Mouse (Mus musculus) CD8-positive naive resting alpha-beta T cell, adult 2 months (primary cell): ENCODE data around the gene Fam234b.

Experiments
- DNase-seq, 2 experiments: peaks; one replicate each; pipeline ENCODE4 v3.0.0; 2022; ENCODE audit warnings: low read depth in 2 of 2, low spot score in 2 of 2

The Fam234b gene

GRCm38 (mm10) chr6:135182925-135183324 lies 14.9 kb upstream of the Fam234b start:
- DNase-seq: no peak

GRCm38 (mm10) chr6:135183961-135184360 lies 13.8 kb upstream of the Fam234b start:
- DNase-seq: no peak

- no peak for DNase-seq
Measured at GRCm38 (mm10) chr6:135187076-135187917, 10.5 kb upstream of the Fam234b start.

GRCm38 (mm10) chr6:135188629-135189028 lies 9.1 kb upstream of the Fam234b start:
- no peak for DNase-seq

DNA sequence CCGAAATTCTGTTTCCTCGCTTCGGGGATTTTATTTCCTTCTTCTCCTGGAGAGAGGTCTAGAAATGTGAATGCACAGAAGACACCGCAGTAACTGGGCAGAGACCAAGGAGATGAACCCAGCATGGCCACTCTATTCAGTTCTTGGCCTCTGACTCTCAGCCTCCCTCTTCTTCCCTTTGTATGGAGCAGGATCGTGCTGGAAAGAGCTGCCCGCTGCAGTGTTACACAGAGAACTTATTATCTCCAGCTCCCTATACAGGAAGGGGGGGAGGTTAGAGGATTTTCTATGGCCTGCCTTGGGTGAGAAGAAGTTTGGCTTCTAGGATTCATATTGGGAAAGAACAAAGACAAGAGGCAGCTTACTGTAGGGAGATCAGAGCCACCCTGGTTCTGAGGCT lies 7.7 kb upstream of the Fam234b start:
- DNase-seq: no peak

GRCm38 (mm10) chr6:135191906-135192305 lies 5.9 kb upstream of the Fam234b start:
- DNase-seq: no peak

DNA sequence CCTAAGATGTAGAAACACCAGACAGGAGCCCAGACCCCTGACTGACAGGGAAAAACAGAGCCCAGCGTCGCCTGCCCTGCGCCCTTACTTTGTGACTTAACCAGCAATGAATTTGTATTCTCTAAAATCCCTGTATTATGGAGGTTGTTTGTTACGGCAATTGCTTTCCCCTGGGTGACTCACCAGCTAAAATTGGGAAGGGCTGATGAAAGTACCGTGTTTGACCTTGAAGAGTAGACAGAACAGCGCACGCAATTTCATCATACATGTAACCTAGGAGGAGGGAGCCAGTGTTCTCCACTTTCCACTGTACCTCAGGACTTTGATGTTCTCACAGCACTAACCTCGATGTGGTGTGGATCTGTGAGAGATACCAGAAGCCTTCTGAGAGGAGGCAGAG lies 4.8 kb upstream of the Fam234b start:
- no peak for DNase-seq

GRCm38 (mm10) chr6:135193733-135194132 lies 4.0 kb upstream of the Fam234b start:
- DNase-seq: no peak

- no peak for DNase-seq
Measured at GRCm38 (mm10) chr6:135194907-135195306, 2.9 kb upstream of the Fam234b start.

GRCm38 (mm10) chr6:135196707-135197106 lies 1.1 kb upstream of the Fam234b start:
- no peak for DNase-seq

GRCm38 (mm10) chr6:135197446-135197845 lies 331 bp upstream of the Fam234b start:
- no peak for DNase-seq

GRCm38 (mm10) chr6:135198726-135199125 lies 949 bp downstream of the Fam234b start:
- DNase-seq: no peak

- no peak for DNase-seq
Measured at GRCm38 (mm10) chr6:135200122-135200957, 2.6 kb downstream of the Fam234b start.

- DNase-seq: no peak
Measured at GRCm38 (mm10) chr6:135202668-135203067, 4.9 kb downstream of the Fam234b start.

- no peak for DNase-seq
Measured at GRCm38 (mm10) chr6:135203737-135204136, 6.0 kb downstream of the Fam234b start.

DNA sequence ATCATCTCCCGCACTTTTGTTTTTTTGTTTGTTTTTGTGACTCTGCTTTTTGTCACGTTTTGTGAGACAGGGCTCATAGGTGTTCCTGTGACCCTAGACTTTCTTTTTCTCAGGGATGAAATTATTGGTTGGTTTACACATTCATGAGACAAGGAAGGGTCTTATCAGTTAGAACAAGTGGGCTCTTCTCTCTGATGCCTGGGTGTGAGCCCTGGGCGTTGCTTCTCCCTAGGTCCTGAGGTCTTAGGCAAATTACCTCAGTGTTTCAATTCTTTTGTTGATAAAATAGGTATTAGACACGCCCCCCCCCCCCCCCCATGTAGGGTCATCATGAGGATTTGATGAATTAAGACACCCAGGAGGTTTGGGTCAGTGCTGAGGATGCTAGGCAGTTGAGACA lies 7.1 kb downstream of the Fam234b start:
- no peak for DNase-seq

GRCm38 (mm10) chr6:135205802-135206201 lies 8.0 kb downstream of the Fam234b start:
- DNase-seq: no peak

DNA sequence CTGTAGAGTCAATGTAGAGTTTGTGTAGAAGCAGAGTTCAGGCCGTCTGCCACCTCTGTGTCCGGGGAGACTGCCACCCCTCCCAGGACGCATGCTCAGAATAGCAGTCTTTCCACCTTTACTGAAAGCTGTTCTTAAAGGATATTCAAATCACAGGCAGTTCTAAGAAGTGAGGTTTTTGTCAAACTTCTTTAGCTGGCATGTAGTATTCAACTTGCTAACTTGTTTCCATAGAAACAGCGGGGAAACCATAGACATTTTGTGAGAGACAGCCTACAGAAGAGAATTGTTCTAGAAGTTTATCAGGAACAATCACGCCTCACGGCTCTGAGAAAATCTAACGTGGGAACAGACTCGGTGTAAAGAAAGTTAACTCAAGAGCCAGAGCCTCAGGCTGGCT lies 9.1 kb downstream of the Fam234b start:
- DNase-seq: no peak

DNA sequence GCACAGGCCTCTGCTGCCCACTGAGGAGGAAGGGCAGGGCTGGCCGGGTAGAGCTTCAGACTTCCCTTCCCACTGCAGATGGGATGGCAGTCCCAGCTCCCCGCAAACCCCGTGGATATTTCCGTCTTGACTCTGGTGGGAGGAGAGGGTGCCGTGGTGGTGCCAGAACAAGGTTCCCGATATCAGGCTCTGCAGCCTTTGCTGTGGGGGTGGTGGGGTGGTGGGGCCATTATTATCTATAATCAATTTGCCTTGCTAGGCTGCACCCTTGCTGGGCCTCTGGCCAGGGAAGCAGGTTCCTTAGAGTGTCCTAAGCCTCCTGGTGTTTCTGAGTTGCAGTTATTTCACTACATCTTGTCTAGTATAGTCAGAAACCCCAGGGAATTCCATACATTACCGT lies 13.4 kb downstream of the Fam234b start:
- no peak for DNase-seq

DNA sequence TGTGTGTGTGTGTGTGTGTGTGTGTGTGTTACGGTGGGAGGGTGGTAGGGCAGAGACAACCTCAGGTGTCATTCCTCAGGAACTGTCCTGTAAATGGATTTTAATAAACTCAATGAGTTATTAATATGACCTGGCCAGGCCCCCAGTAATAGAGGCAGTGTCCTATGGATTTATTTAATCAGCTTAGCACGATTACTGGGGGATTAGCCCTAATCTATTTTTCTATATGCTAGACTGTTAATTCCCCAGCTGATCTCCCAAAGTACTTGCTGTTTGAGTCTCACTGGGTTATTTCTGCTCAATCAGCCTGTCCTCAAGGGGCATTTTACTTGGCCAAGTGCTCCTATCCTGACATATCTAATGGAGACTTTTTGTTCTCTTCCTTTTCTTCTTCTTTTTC lies 14.9 kb downstream of the Fam234b start:
- DNase-seq: no peak

GRCm38 (mm10) chr6:135218330-135218729 lies 20.6 kb downstream of the Fam234b start:
- DNase-seq: peak; percentile 35 to 48

- no peak for DNase-seq
Measured at GRCm38 (mm10) chr6:135219916-135220315, 22.1 kb downstream of the Fam234b start.
